Mouse (Mus musculus) c-Kit-negative CD71-positive TER-119-positive erythroid progenitor cells, embryonic 14.5 days (primary cell): ENCODE measurements around the gene Olfr1406.
"Not testable (repeated sequence)": the region's sequence is repeated elsewhere in the genome, so short reads cannot be mapped to it uniquely, and the experiment has no call there.

Experiments
- DNase-seq: peaks from one replicate; pipeline ENCODE4 v3.0.0-alpha.2; 2013; ENCODE audit warnings: low read depth, low spot score

Olfr1406 gene

GRCm38 (mm10) chr1:173190540-173190939 is at the start of gene Olfr1406:
Gene Olfr1406 (minus strand): TSS chr1:173190640.
- no peak for DNase-seq

GRCm38 (mm10) chr1:173237004-173237403 is 46.6 kb upstream of the Olfr1406 start:
- DNase-seq = not testable (repeated sequence)

- no peak for DNase-seq
These were observed 36.6 kb upstream of the Olfr1406 start, which contains the start of gene Fcer1a for GRCm38 (mm10) chr1:173227081-173227480. Gene Fcer1a (minus strand): TSS chr1:173227214.

- no peak for DNase-seq
These were observed 26.0 kb upstream of the Olfr1406 start for GRCm38 (mm10) chr1:173216481-173216880.

GRCm38 (mm10) chr1:173212092-173212491 is 21.7 kb upstream of the Olfr1406 start, which contains the start of gene Olfr1404:
Gene Olfr1404 (plus strand): TSS chr1:173212392.
- no peak for DNase-seq

- DNase-seq = no peak
These were observed 7.1 kb upstream of the Olfr1406 start, which contains the start of gene Olfr218 for GRCm38 (mm10) chr1:173197508-173197907. Gene Olfr218 (plus strand): TSS chr1:173197808.

- no peak for DNase-seq
These were observed 5.9 kb upstream of the Olfr1406 start for GRCm38 (mm10) chr1:173196359-173196758.

- DNase-seq = no peak
These were observed 1.6 kb upstream of the Olfr1406 start for GRCm38 (mm10) chr1:173192059-173192458.

GRCm38 (mm10) chr1:173174154-173174842 is 16.1 kb downstream of the Olfr1406 start:
- DNase-seq = no peak

- DNase-seq = no peak
These were observed 53.2 kb downstream of the Olfr1406 start, which contains the start of gene Olfr1408 for GRCm38 (mm10) chr1:173137274-173137673. Gene Olfr1408 (minus strand): TSS chr1:173137374.
